Mouse (Mus musculus) midbrain, embryonic 14.5 days (tissue): ENCODE measurements around the gene Ccdc62. TPM values are rescaled to one million over a fixed set of nuclear protein-coding genes. Genes with fewer than 3 reads are reported as not detected.

ENCODE experiments used
- ATAC-seq: fragments of 200-750 bp; cut with Nextera tagmentation; 2 replicates; pipeline ENCODE4 v1.8.0; 2017; ENCODE audit warnings: moderate number of reproducible peaks, moderate library complexity; ENCODE audit not compliant: low FRiP score, low TSS enrichment
- DNase-seq: peaks from one replicate; pipeline ENCODE4 v3.0.0-alpha.2; 2015
- H3K27ac ChIP-seq: fragments of 300-500 bp; sonication (generic); replicated peaks from 2 replicates; pipeline ENCODE4 v1.5.1; 2014; ENCODE audit warnings: mild to moderate bottlenecking, low read depth, low read length, moderate library complexity
- H3K27me3 ChIP-seq: fragments of 300-500 bp; sonication (generic); 2 replicates; pipeline ENCODE4 v1.6.1; 2014; ENCODE audit warnings: low read length, control low read depth, mixed read lengths; ENCODE audit not compliant: control insufficient read depth, insufficient read depth
- H3K36me3 ChIP-seq: fragments of 300-500 bp; sonication (generic); 2 replicates; pipeline ENCODE4 v1.6.1; 2014; ENCODE audit warnings: low read length, control low read depth; ENCODE audit not compliant: control insufficient read depth, insufficient read depth
- H3K4me1 ChIP-seq: fragments of 300-500 bp; sonication (generic); 2 replicates; pipeline ENCODE4 v1.6.1; 2014; ENCODE audit warnings: mild to moderate bottlenecking, antibody characterized with exemption, low read length, control low read depth; ENCODE audit not compliant: control insufficient read depth, insufficient read depth
- H3K4me2 ChIP-seq: fragments of 300-500 bp; sonication (generic); 2 replicates; pipeline ENCODE4 v1.6.1; 2014; ENCODE audit warnings: mild to moderate bottlenecking, low read length, moderate library complexity
- H3K4me3 ChIP-seq: fragments of 300-500 bp; sonication (generic); replicated peaks from 2 replicates; pipeline ENCODE4 v1.5.1; 2014; ENCODE audit warnings: low read depth, low read length
- H3K9ac ChIP-seq: fragments of 300-500 bp; sonication (generic); replicated peaks from 2 replicates; pipeline ENCODE4 v1.6.1; 2014; ENCODE audit warnings: mild to moderate bottlenecking, low read length, moderate library complexity
- H3K9me3 ChIP-seq: fragments of 300-500 bp; sonication (generic); 2 replicates; pipeline ENCODE4 v1.6.1; 2016; ENCODE audit warnings: low read length, control low read depth, mixed read lengths; ENCODE audit not compliant: control insufficient read depth
- WGBS: fragments of 180-500 bp; shearing (Covaris S2); extraction: QIAGEN DNeasy Blood & Tissue Kit; methylation state at CpG from one replicate; pipeline ENCODE4 v1.1.7; 2014; 5-methylcytosine and 5-hydroxymethylcytosine counted together
- polyA plus RNA-seq: library from polyadenylated mRNA; unstranded; fragments of >200 nt; fragmentation: Nextera tagmentation; extraction: Ambion mirVana; gene quantifications from 2 replicates; pipeline ENCODE4 v1.2.1, GENCODE M21; 2014

Ccdc62 gene
- polyA plus RNA-seq, 1 experiment from 2014 or later = 4.3 TPM

DNA sequence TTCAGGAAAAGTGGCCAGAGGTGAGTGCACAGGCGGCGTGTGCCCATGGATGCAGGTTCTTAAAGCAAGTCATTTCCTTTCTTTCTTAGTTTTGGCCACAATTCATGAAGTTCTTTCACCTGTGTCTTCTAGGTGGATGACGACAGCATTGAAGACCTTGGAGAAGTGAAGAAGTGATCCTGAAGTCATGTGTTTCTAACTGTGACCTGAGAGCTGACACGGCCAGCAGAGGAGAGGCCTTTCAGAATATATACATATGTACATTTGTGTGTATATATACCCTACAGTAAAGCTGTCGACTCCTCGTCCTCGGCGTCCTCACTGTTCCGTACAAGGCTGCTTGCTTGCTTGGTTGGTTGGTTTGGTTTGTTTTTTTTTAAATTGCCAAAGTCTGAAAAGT lies 3.4 kb upstream of the Ccdc62 start, which contains the start of gene Gm43518:
TSS of gene Gm43518 (plus strand) at position 301 of the 400 bp plus-strand sequence.
- peaks cover 70% of the 10 kb centered on the region for H3K36me3 ChIP-seq
- H3K4me3 ChIP-seq = no peak within 1 kb of the TSS
- H3K27me3 ChIP-seq = no peaks in the 10 kb centered on the region
- no peaks in the 10 kb centered on the region for H3K9me3 ChIP-seq
- no peak for ATAC-seq
- H3K9ac ChIP-seq = no peak within 1 kb of the TSS
- DNase-seq = no peak
- no peak within 1 kb of the TSS for H3K4me2 ChIP-seq
- no peak within 1 kb of the TSS for H3K27ac ChIP-seq
- WGBS = 95% methylated on average over 9 of the region's 9 CpGs
- H3K4me1 ChIP-seq = peaks cover 3% of the 10 kb centered on the region; the same call in 1 of the 2 replicates

GRCm38 (mm10) chr5:123931131-123931530 lies 652 bp downstream of the Ccdc62 start:
- Histone ChIP-seq H3K9ac (peak overlapping the region; percentile 90), H3K27me3 (no peaks in the 10 kb centered on the region), H3K36me3 (peaks cover 30% of the 10 kb centered on the region), H3K4me1 (peaks cover 3% of the 10 kb centered on the region; the same call in 1 of the 2 replicates), H3K4me2 (peak overlapping the region; percentile 76), H3K9me3 (no peaks in the 10 kb centered on the region), H3K27ac (peak overlapping the region; percentile 86; the same call in 1 of the 2 replicates), H3K4me3 (peak overlapping the region; percentile 75)
- DNase-seq = no peak
- ATAC-seq = 0 out of 2 replicates have a peak, but pooled peaks have one; percentile 9
- WGBS = 52% methylated on average over 13 of the region's 13 CpGs

DNA sequence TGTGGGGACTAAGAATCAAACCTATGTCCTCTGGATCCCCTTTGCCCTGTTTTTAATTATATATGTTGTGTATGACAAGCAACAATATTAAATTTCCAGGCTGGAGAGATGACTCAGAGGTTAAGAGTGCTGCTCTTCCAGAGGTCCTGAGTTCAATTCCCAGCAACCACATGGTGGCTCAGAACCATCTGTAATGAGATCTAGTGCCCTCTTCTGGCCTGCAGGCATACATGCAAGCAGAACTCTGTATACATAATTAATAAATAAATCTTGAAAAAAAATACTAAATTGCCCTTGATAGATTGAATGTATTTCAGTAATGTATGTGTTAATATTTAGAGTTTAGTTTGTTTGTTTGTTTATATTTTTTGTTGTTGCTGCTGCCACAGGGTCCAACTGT lies 2.4 kb downstream of the Ccdc62 start:
- DNase-seq (no peak), ATAC-seq (no peak)
- Histone ChIP-seq H3K4me3 (no peak overlapping the region), H3K4me2 (no peak overlapping the region), H3K4me1 (peaks cover 3% of the 10 kb centered on the region; the same call in 1 of the 2 replicates), H3K36me3 (peaks cover 12% of the 10 kb centered on the region), H3K9me3 (no peaks in the 10 kb centered on the region), H3K9ac (no peak overlapping the region), H3K27ac (no peak overlapping the region), H3K27me3 (no peaks in the 10 kb centered on the region)

DNA sequence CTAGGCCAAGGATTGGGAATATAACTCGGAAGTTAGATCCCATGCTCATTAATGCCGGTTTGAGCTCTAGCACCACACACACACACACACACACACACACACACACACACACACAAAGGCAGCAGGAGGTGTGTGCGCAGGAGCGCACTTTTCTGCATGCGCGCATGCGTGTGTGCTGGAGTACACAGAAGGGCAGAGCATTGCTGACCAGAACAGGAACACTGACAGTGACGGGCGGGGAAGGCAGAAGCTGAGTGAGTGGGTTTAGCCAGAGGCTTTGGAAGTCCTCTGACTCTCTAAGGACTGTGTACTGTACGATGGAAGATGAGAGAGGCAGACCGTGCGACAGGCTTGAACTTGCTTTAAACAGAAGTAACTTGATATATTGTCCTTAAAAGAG lies 3.1 kb downstream of the Ccdc62 start:
- ATAC-seq = no peak
- peaks cover 3% of the 10 kb centered on the region; the same call in 1 of the 2 replicates for H3K4me1 ChIP-seq

GRCm38 (mm10) chr5:123933957-123934591 lies 3.6 kb downstream of the Ccdc62 start:
- H3K4me2 ChIP-seq = no peak overlapping the region
- DNase-seq = peak; percentile 43
- WGBS = 38% methylated on average over 18 of the region's 18 CpGs
- no peak overlapping the region for H3K27ac ChIP-seq
- peaks cover 3% of the 10 kb centered on the region; the same call in 1 of the 2 replicates for H3K4me1 ChIP-seq
- no peaks in the 10 kb centered on the region for H3K27me3 ChIP-seq
- no peak overlapping the region for H3K9ac ChIP-seq
- H3K36me3 ChIP-seq = 0 out of 2 replicates have a peak, but pooled peaks cover 3% of the 10 kb centered on the region
- no peak for ATAC-seq
- H3K9me3 ChIP-seq = no peaks in the 10 kb centered on the region
- no peak overlapping the region for H3K4me3 ChIP-seq

More for the DNA sequence above, 3.1 kb downstream of the Ccdc62 start:
- 93% methylated on average over 12 of the region's 12 CpGs for WGBS
- DNase-seq = no peak
- Histone ChIP-seq H3K36me3 (0 out of 2 replicates have a peak, but pooled peaks cover 7% of the 10 kb centered on the region), H3K27me3 (no peaks in the 10 kb centered on the region), H3K9me3 (no peaks in the 10 kb centered on the region), H3K4me2 (no peak overlapping the region), H3K4me3 (no peak overlapping the region), H3K9ac (no peak overlapping the region), H3K27ac (no peak overlapping the region)

DNA sequence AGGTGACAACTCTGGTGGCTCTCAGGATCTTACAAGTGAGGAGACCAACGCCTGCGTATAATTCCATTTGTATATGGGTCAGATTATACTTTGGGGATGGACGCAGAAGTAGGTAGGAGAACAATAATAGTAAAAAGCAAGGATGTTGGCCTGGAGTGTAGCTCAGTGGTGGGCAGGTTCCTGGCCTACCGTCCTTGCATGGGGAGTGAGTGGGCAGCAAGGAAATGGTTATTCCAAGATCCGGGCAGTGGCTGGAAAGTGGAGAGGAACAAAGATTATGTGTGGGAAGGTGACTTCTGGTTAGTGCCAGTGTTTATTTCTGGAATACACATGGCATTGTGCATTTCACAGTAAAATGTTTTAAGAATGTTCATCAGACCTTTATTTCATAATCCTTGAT lies 5.5 kb downstream of the Ccdc62 start:
- Histone ChIP-seq H3K4me3 (no peak overlapping the region), H3K27me3 (no peaks in the 10 kb centered on the region), H3K9ac (no peak overlapping the region), H3K4me2 (no peak overlapping the region), H3K27ac (no peak overlapping the region), H3K9me3 (no peaks in the 10 kb centered on the region), H3K4me1 (peaks cover 3% of the 10 kb centered on the region; the same call in 1 of the 2 replicates), H3K36me3 (no peaks in the 10 kb centered on the region)
- no peak for DNase-seq
- WGBS = 90% methylated on average over 5 of the region's 5 CpGs
- ATAC-seq = no peak

DNA sequence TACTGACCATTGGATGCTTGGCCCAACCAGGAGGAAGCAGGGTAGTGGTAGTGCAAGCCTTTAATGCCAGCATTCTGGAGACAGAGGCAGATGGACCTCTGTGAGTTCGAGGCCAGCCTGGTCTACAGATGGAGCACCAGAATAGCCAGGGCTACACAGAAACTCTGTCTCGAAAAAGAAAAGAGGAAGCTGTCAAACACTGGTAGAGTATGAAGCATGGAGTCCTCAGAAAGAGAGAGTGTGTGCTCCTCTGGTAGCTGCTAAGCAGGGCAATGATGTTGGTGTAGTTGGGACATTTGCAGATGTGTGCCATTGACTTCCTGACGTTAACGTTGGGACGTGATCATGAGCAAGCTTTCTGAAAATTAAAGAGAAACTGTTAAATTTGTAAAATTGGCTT lies 8.0 kb downstream of the Ccdc62 start:
- Histone ChIP-seq H3K36me3 (no peaks in the 10 kb centered on the region), H3K4me2 (no peak overlapping the region), H3K4me3 (no peak overlapping the region), H3K4me1 (no peaks in the 10 kb centered on the region), H3K27ac (no peak overlapping the region), H3K27me3 (no peaks in the 10 kb centered on the region), H3K9me3 (no peaks in the 10 kb centered on the region), H3K9ac (no peak overlapping the region; the same call in 1 of the 2 replicates)
- no peak for ATAC-seq
- 90% methylated on average over 5 of the region's 5 CpGs for WGBS
- no peak for DNase-seq

- H3K4me1 ChIP-seq = no peaks in the 10 kb centered on the region
- H3K4me2 ChIP-seq = no peak overlapping the region
- no peak overlapping the region for H3K4me3 ChIP-seq
- H3K9me3 ChIP-seq = no peaks in the 10 kb centered on the region
- no peaks in the 10 kb centered on the region for H3K27me3 ChIP-seq
- WGBS = 72% methylated on average over 4 of the region's 4 CpGs
- DNase-seq (no peak), ATAC-seq (no peak)
- H3K9ac ChIP-seq = no peak overlapping the region
- H3K36me3 ChIP-seq = no peaks in the 10 kb centered on the region
- H3K27ac ChIP-seq = no peak overlapping the region
Observed at GRCm38 (mm10) chr5:123946546-123946945, 16.1 kb downstream of the Ccdc62 start.
